ENCODE assay signal across 10 mouse cellular contexts in the genomic region with DNA sequence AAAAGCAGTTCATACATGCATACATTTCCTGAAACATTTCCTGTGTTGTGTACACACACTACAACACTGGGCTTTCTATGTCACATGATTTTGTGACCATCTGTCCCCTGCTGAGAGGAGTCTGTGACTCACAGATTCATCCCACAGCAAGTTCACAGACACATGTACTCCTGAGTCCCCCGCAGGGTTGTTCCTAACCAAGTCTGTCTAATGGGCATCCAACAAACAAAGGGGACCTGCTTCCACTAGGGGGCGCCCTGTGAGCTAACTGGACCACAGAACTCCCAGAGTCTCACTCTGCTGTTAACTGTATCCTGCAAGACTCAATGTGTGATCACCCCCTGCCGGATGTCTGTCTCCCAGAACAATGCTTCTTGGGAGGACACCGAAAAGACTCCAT.
A peak's percentile ranks its signal among the peaks of the same experiment; 100 is the strongest.
DNase-seq lines count a peak whose midpoint lies in the region; ATAC-seq and TF ChIP-seq lines count a peak whose summit lies in the region.
"Had no signal": no experiment of that assay in that cellular context is flagged by ENCODE, and none has a peak within 500 bp of the region (broad histone marks: within the 10 kb centered on the region; RNA-seq: fewer than 3 reads in every experiment).

No protein-coding gene starts in this region.

- no peaks in the 10 kb centered on the region for H3K27me3 ChIP-seq in intestine, postnatal 0 days (replicated peaks; ENCODE audit: control insufficient read depth, insufficient read depth, low read length)
- H3K27me3 ChIP-seq in intestine, embryonic 15.5 days (replicated peaks) = no peaks in the 10 kb centered on the region
- peaks cover 5% of the 10 kb centered on the region for H3K27me3 ChIP-seq in E14TG2a.4 (ENCODE audit: insufficient read depth, low read length)
- H3K27me3 ChIP-seq: embryonic facial prominence, embryonic 12.5 days had no signal

- H3K27ac ChIP-seq in intestine, postnatal 0 days (ENCODE audit: low read depth, low read length) = no peak overlapping the region
- H3K27ac ChIP-seq in intestine, embryonic 15.5 days = no peak overlapping the region
- H3K27ac ChIP-seq: embryonic facial prominence, embryonic 12.5 days had no signal

- DNase-seq in adrenal gland, postnatal 36 days = peak; percentile 12 to 15
- peak; percentile 40 to 44 for DNase-seq in frontal cortex, postnatal 36 days (ENCODE audit: low spot score in 2 of 2)
- DNase-seq in MN1 (ENCODE audit: low spot score) = no peak
- DNase-seq in heart, adult 18-20 months = no peak
- no peak for DNase-seq in gastrocnemius, adult 8-10 months (ENCODE audit: low spot score in 2 of 2)

- H3K4me1 ChIP-seq in intestine, postnatal 0 days (replicated peaks; ENCODE audit: control insufficient read depth, insufficient read depth, low read length) = no peaks in the 10 kb centered on the region
- no peaks in the 10 kb centered on the region for H3K4me1 ChIP-seq in intestine, embryonic 15.5 days (replicated peaks)
- peaks cover 4% of the 10 kb centered on the region; the same call in 1 of the 2 replicates for H3K4me1 ChIP-seq in E14TG2a.4 (replicated peaks; ENCODE audit: low read depth, low read length)
- H3K4me1 ChIP-seq: embryonic facial prominence, embryonic 12.5 days had no signal

- no peaks in the 10 kb centered on the region for H3K36me3 ChIP-seq in intestine, postnatal 0 days (ENCODE audit: control insufficient read depth, insufficient read depth)
- H3K36me3 ChIP-seq in intestine, embryonic 15.5 days = no peaks in the 10 kb centered on the region
- H3K36me3 ChIP-seq in E14TG2a.4 (ENCODE audit: insufficient read depth, low read length) = no peaks in the 10 kb centered on the region
- H3K36me3 ChIP-seq: embryonic facial prominence, embryonic 12.5 days had no signal

- H3K4me2 ChIP-seq in intestine, postnatal 0 days (replicated peaks; ENCODE audit: low read depth) = no peak overlapping the region
- H3K4me2 ChIP-seq in intestine, embryonic 15.5 days (replicated peaks) = no peak overlapping the region
- H3K4me2 ChIP-seq: embryonic facial prominence, embryonic 12.5 days had no signal

- H3K4me3 ChIP-seq in intestine, postnatal 0 days (ENCODE audit: low read depth, low read length) = no peak overlapping the region
- no peak overlapping the region for H3K4me3 ChIP-seq in intestine, embryonic 15.5 days (replicated peaks)
- H3K4me3 ChIP-seq in E14TG2a.4 (replicated peaks; ENCODE audit: low read length) = no peak overlapping the region
- H3K4me3 ChIP-seq: embryonic facial prominence, embryonic 12.5 days; myocyte had no signal

- H3K9me3 ChIP-seq in intestine, postnatal 0 days (ENCODE audit: control insufficient read depth) = no peaks in the 10 kb centered on the region
- H3K9me3 ChIP-seq in intestine, embryonic 15.5 days = no peaks in the 10 kb centered on the region
- peaks cover 14% of the 10 kb centered on the region for H3K9me3 ChIP-seq in E14TG2a.4 (ENCODE audit: low read length)

- TF ChIP-seq CTCF in intestine, postnatal 0 days (IDR thresholded peaks at IDR 0.05; ENCODE audit: low read depth) = peak; percentile 28; the same call in 1 of the 2 replicates
- peak; percentile 52 for TF ChIP-seq CTCF in E14TG2a.4 (conservative IDR thresholded peaks at IDR 0.05; ENCODE audit: low read length)

- no peak overlapping the region for H3K9ac ChIP-seq in intestine, postnatal 0 days (ENCODE audit: low read depth, low read length)
- H3K9ac ChIP-seq in intestine, embryonic 15.5 days = no peak overlapping the region
- H3K9ac ChIP-seq: embryonic facial prominence, embryonic 12.5 days had no signal

- ATAC-seq in intestine, postnatal 0 days = no peak
- ATAC-seq in intestine, embryonic 15.5 days = no peak

- 78% methylated on average over 4 of the region's 4 CpGs for WGBS in intestine, postnatal 0 days
- WGBS in intestine, embryonic 15.5 days = 81% methylated on average over 4 of the region's 4 CpGs

Comparison
In these comparisons a context has a peak if more than half of its experiments do, and no peak if none do; other contexts are left out.
1. DNase-seq: peak in adrenal gland, postnatal 36 days (2 of 2) and frontal cortex, postnatal 36 days (2 of 2); none in MN1 (single experiment), heart, adult 18-20 months (0 of 2) and gastrocnemius, adult 8-10 months (0 of 2).